Mouse (Mus musculus): Measurements from ENCODE around the gene Aspscr1. TPM values are rescaled to one million over a fixed set of nuclear protein-coding genes. Genes with fewer than 3 reads are reported as not detected.
A peak's percentile ranks its signal among the peaks of the same experiment; 100 is the strongest.

Aspscr1 gene
- total RNA-seq, 4 experiments from 2014 or later = 37.3 to 44.3 (median 41.5) TPM

DNA sequence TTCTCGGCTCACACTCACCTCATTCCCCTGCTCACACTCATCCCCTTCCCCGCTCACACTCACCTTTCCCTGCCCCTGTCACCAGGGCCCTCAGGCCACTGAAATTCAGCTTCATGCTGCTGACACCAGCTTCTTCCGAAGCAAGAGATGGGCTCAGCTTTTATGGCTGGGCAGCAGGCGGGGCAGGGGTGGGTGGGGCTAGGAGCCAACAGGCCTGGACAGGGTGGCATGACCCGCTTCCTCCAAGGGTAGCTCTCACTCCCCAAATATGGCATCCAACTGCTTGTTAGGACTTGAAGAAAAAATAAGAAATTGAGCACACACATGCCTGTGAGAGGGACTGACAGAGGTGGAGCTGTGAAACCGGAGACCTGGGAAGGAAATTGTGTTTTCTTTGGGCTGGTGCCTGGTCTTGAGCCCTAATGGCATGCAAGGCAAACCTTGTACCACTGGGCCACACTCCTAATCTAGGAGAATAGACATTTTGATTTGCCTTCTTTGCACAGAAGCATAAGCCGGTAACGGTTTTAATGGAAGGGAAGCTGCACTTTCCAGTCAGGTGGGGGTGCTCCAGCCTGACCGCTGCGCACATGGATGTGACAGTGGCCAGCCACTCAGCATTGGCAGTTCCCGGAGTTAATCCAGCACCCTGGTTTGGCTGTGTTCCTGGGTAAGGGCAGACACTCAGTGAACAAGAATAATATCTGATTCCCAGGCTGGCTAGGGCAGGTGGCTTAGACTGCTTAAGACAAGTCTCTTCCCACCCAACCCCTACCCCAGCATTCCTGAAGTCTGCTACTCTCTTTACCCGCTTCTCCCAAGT, 59.3 kb downstream of the Aspscr1 start, which contains the start of gene Cbr2:
Gene Cbr2, minus strand, starts transcription at position 257 of the 823 bp plus-strand sequence.
- DNase-seq (ENCODE audit: low spot score) = peak; percentile 64

- DNase-seq (ENCODE audit: low spot score) = peak; percentile 50
Measured at GRCm38 (mm10) chr11:120733521-120733920, 60.7 kb downstream of the Aspscr1 start.

DNA sequence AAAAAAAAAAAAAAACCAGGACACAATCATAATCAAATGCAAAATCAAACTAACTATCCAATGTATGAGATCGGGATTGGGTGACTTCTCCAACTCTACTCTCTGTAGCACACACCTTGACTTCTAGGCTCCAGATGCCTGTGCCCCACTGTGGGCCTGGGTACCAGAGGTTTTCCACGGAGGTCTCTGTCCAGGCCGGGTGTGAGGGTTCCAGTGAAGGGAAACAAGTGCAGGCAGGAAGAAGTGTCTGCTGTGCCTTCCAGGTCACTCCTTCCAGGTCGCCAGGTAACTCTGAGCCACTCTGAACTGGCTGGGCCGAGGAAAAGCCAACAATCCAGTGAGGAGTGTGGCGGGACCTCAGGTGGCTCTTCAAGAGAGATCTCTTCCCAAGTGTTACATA, 63.7 kb downstream of the Aspscr1 start:
- DNase-seq (ENCODE audit: low spot score) = no peak

- no peak for DNase-seq (ENCODE audit: low spot score)
Measured at GRCm38 (mm10) chr11:120740981-120741380, 68.2 kb downstream of the Aspscr1 start.

- DNase-seq (ENCODE audit: low spot score) = no peak
Measured at GRCm38 (mm10) chr11:120744121-120744701, 71.4 kb downstream of the Aspscr1 start.

GRCm38 (mm10) chr11:120747974-120748373, 75.2 kb downstream of the Aspscr1 start:
- DNase-seq (ENCODE audit: low spot score) = peak; percentile 40

GRCm38 (mm10) chr11:120749430-120749829, 76.7 kb downstream of the Aspscr1 start:
- DNase-seq (ENCODE audit: low spot score) = peak; percentile 33

GRCm38 (mm10) chr11:120751606-120752005, 78.8 kb downstream of the Aspscr1 start:
- DNase-seq (ENCODE audit: low spot score) = no peak

Small RNAs within 50 kb of the gene (microRNA-seq; reads per million reads assigned to microRNA genes)
- not detected for gene Mir6936

Other genes with a start within 250 kb of the Aspscr1 start
- gene Nploc4, start 235.3 kb upstream of the Aspscr1 start, total RNA-seq (2022) = 10 to 100 TPM; 64.3 to 69.6 (median 65.8) TPM
- 1 to 10 TPM in 3 of 4 experiments, under 1 TPM in 1; 0.52 to 2.4 (median 1.4) TPM for gene Tspan10, start 230.3 kb upstream of the Aspscr1 start, total RNA-seq (2022)
- under 1 TPM; 0.34 to 0.89 (median 0.66) TPM for gene Pde6g, start 219.5 kb upstream of the Aspscr1 start, total RNA-seq (2022)
- gene Oxld1, start 214.9 kb upstream of the Aspscr1 start, total RNA-seq (2022) = 10 to 100 TPM; 64.4 to 76.6 (median 70.0) TPM
- gene Ccdc137, start 214.9 kb upstream of the Aspscr1 start, total RNA-seq (2022) = 1 to 10 TPM; 5.7 to 8.0 (median 7.1) TPM
- 10 to 100 TPM; 10.7 to 12.1 (median 11.8) TPM for gene Arl16, start 205.4 kb upstream of the Aspscr1 start, total RNA-seq (2022)
- 100 to 1,000 TPM; 233 to 251 (median 242) TPM for gene Mrpl12, start 188.4 kb upstream of the Aspscr1 start, total RNA-seq (2022)
- 10 to 100 TPM; 13.7 to 19.4 (median 16.0) TPM for gene Slc25a10, start 181.1 kb upstream of the Aspscr1 start, total RNA-seq (2022)
- 1 to 10 TPM in 1 of 4 experiments, under 1 TPM in 3; 0.69 to 1.0 (median 0.78) TPM for gene Gcgr, start 142.3 kb upstream of the Aspscr1 start, total RNA-seq (2022)
- 10 to 100 TPM; 37.5 to 41.0 (median 38.5) TPM for gene Mcrip1, start 123.2 kb upstream of the Aspscr1 start, total RNA-seq (2022)
- under 1 TPM in 1 of 4 experiments, not detected in 3; 0.34 TPM for gene Ppp1r27, start 121.8 kb upstream of the Aspscr1 start, total RNA-seq (2022)
- 100 to 1,000 TPM; 217 to 256 (median 229) TPM for gene P4hb, start 99.7 kb upstream of the Aspscr1 start, total RNA-seq (2022)
- 100 to 1,000 TPM; 130 to 152 (median 141) TPM for gene Arhgdia, start 91.3 kb upstream of the Aspscr1 start, total RNA-seq (2022)
- gene Alyref, start 74.6 kb upstream of the Aspscr1 start, total RNA-seq (2022) = 10 to 100 TPM; 32.3 to 51.0 (median 45.7) TPM
- 10 to 100 TPM; 77.9 to 91.8 (median 84.8) TPM for gene Anapc11, start 74.6 kb upstream of the Aspscr1 start, total RNA-seq (2022)
- under 1 TPM in 1 of 4 experiments, not detected in 3; 0.73 TPM for gene Npb, start 64.5 kb upstream of the Aspscr1 start, total RNA-seq (2022)
- 10 to 100 TPM; 48.1 to 64.4 (median 60.5) TPM for gene Pcyt2, start 55.0 kb upstream of the Aspscr1 start, total RNA-seq (2022)
- gene Sirt7, start 47.7 kb upstream of the Aspscr1 start, total RNA-seq (2022) = 10 to 100 TPM in 1 of 4 experiments, 1 to 10 TPM in 3; 6.5 to 10.6 (median 7.6) TPM
- 10 to 100 TPM; 33.0 to 47.3 (median 39.2) TPM for gene Mafg, start 39.4 kb upstream of the Aspscr1 start, total RNA-seq (2022)
- gene Pycr1, start 29.2 kb upstream of the Aspscr1 start, total RNA-seq (2022) = 1 to 10 TPM in 3 of 4 experiments, under 1 TPM in 1; 0.91 to 2.8 (median 1.8) TPM
- gene Myadml2, start 24.8 kb upstream of the Aspscr1 start, total RNA-seq (2022) = 100 to 1,000 TPM in 2 of 4 experiments, 10 to 100 TPM in 2; 90.6 to 123 (median 103) TPM
- gene Notum, start 11.8 kb upstream of the Aspscr1 start, total RNA-seq (2022) = under 1 TPM; 0.12 to 0.24 (median 0.13) TPM
- gene Cenpx, start 40.8 kb downstream of the Aspscr1 start, total RNA-seq (2022) = 10 to 100 TPM; 33.2 to 42.8 (median 39.6) TPM
- 1 to 10 TPM; 2.9 to 6.0 (median 4.6) TPM for gene Lrrc45, start 41.0 kb downstream of the Aspscr1 start, total RNA-seq (2022)
- 1 to 10 TPM in 2 of 4 experiments, under 1 TPM in 2; 0.69 to 2.0 (median 1.4) TPM for gene Rac3, start 48.5 kb downstream of the Aspscr1 start, total RNA-seq (2022)
- gene Dcxr, start 54.3 kb downstream of the Aspscr1 start, total RNA-seq (2022) = 10 to 100 TPM; 12.6 to 20.8 (median 16.1) TPM
- gene Cbr2, start 59.1 kb downstream of the Aspscr1 start, total RNA-seq (2022) = 10 to 100 TPM in 3 of 4 experiments, 1 to 10 TPM in 1; 9.3 to 24.0 (median 12.9) TPM
- gene Hmga1b, start 89.8 kb downstream of the Aspscr1 start, total RNA-seq (2022) = 10 to 100 TPM; 19.8 to 57.1 (median 32.9) TPM
- 10 to 100 TPM; 10.1 to 11.3 (median 11.2) TPM for gene Rfng, start 111.2 kb downstream of the Aspscr1 start, total RNA-seq (2022)
- 10 to 100 TPM; 56.3 to 63.8 (median 59.1) TPM for gene Gps1, start 111.3 kb downstream of the Aspscr1 start, total RNA-seq (2022)
- gene Dus1l, start 123.4 kb downstream of the Aspscr1 start, total RNA-seq (2022) = 10 to 100 TPM; 25.9 to 32.7 (median 27.6) TPM
- gene Fasn, start 151.6 kb downstream of the Aspscr1 start, total RNA-seq (2022) = 10 to 100 TPM; 12.0 to 18.1 (median 14.9) TPM